Mouse (Mus musculus) stomach, embryonic 14.5 days (tissue): ENCODE measurements at regions not wholly inside any gene's neighbourhood (a gene's known extent, or its start where the extent isn't known, plus 50 kb on each side); places are given as distances from the start of the nearest gene placed in this dataset.

Experiments
- ATAC-seq: fragments of 200-750 bp; cut with Nextera tagmentation; 2 replicates; pipeline ENCODE4 v1.8.0; 2017; ENCODE audit warnings: low read depth, moderate TSS enrichment; ENCODE audit not compliant: insufficient number of reproducible peaks, insufficient read depth, low FRiP score
- H3K27ac ChIP-seq: fragments of 300-500 bp; sonication (generic); 2 replicates; pipeline ENCODE4 v1.5.1; 2014; ENCODE audit warnings: mild to moderate bottlenecking, low read length, moderate library complexity, mixed read lengths
- H3K27me3 ChIP-seq: fragments of 300-500 bp; sonication (generic); 2 replicates; pipeline ENCODE4 v1.6.1; 2014; ENCODE audit warnings: low read length, control low read depth, mixed read lengths; ENCODE audit not compliant: control insufficient read depth, insufficient read depth
- H3K36me3 ChIP-seq: fragments of 300-500 bp; sonication (generic); 2 replicates; pipeline ENCODE4 v1.6.1; 2014; ENCODE audit warnings: mild to moderate bottlenecking, control low read depth, low read length, moderate library complexity, mixed read lengths; ENCODE audit not compliant: control insufficient read depth, insufficient read depth
- H3K4me1 ChIP-seq: fragments of 300-500 bp; sonication (generic); 2 replicates; pipeline ENCODE4 v1.6.1; 2014; ENCODE audit warnings: low read length, control low read depth, mixed read lengths; ENCODE audit not compliant: control insufficient read depth, insufficient read depth
- H3K4me2 ChIP-seq: fragments of 300-500 bp; sonication (generic); replicated peaks from 2 replicates; pipeline ENCODE4 v1.6.1; 2014; ENCODE audit warnings: low read depth, low read length, control low read depth
- H3K4me3 ChIP-seq: fragments of 300-500 bp; sonication (generic); 2 replicates; pipeline ENCODE4 v1.5.1; 2014; ENCODE audit warnings: low read depth, low read length, control low read depth
- H3K9ac ChIP-seq: fragments of 300-500 bp; sonication (generic); replicated peaks from 2 replicates; pipeline ENCODE4 v1.6.1; 2014; ENCODE audit warnings: low read depth, mild to moderate bottlenecking, control low read depth, low read length, moderate library complexity, mixed read lengths
- H3K9me3 ChIP-seq: fragments of 300-500 bp; sonication (generic); 2 replicates; pipeline ENCODE4 v1.6.1; 2016; ENCODE audit warnings: low read depth, low read length, control low read depth; ENCODE audit not compliant: control insufficient read depth
- WGBS: fragments of 180-500 bp; shearing (Covaris S2); extraction: QIAGEN DNeasy Blood & Tissue Kit; methylation state at CpG from one replicate; pipeline ENCODE4 v1.1.7; 2014; 5-methylcytosine and 5-hydroxymethylcytosine counted together

GRCm38 (mm10) chr3:149786096-149786495 lies 795.7 kb upstream of the Adgrl2 start:
- Histone ChIP-seq H3K4me3 (no peak overlapping the region), H3K27me3 (no peaks in the 10 kb centered on the region), H3K4me1 (no peaks in the 10 kb centered on the region), H3K36me3 (no peaks in the 10 kb centered on the region), H3K27ac (no peak overlapping the region), H3K4me2 (no peak overlapping the region), H3K9ac (no peak overlapping the region), H3K9me3 (no peaks in the 10 kb centered on the region)
- WGBS = 80% methylated on average over 2 of the region's 2 CpGs
- ATAC-seq = no peak

GRCm38 (mm10) chr3:149783903-149784608 lies 793.7 kb upstream of the Adgrl2 start:
- Histone ChIP-seq H3K36me3 (no peaks in the 10 kb centered on the region), H3K27me3 (no peaks in the 10 kb centered on the region), H3K9ac (no peak overlapping the region), H3K4me3 (no peak overlapping the region), H3K4me2 (no peak overlapping the region), H3K9me3 (no peaks in the 10 kb centered on the region), H3K27ac (no peak overlapping the region), H3K4me1 (no peaks in the 10 kb centered on the region)
- ATAC-seq = no peak
- 57% methylated on average over 2 of the region's 2 CpGs for WGBS

DNA sequence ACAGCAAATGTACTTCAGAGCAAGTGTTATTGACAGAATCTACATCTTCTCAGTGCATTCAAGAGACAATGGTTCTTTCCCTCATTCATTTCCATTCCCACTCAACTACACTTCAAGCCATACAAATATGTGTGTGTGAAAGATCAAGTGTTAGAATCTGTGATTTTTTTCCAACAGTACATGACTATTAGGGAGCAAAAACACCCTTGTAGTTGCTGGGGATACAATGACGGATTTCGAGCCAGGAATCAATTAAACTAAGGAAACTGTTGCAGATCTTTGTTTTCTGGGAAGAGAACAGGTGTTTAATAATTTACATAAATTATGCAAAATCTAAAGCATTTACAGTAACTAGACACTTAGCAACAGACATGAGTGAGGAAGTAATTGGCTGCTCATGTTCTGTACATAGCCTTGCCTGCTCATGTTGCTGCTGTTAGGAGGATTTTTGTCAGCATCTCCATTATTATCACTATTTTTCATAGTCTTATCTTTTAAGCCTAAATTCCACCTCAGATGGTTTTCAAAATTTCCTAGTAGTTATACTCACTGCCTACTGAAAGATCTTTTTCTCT lies 777.6 kb upstream of the Adgrl2 start:
- H3K27ac ChIP-seq = no peak overlapping the region
- no peak overlapping the region for H3K4me3 ChIP-seq
- no peaks in the 10 kb centered on the region for H3K27me3 ChIP-seq
- H3K9ac ChIP-seq = no peak overlapping the region
- no peaks in the 10 kb centered on the region for H3K4me1 ChIP-seq
- H3K36me3 ChIP-seq = no peaks in the 10 kb centered on the region
- no peak overlapping the region for H3K4me2 ChIP-seq
- ATAC-seq = no peak
- no peaks in the 10 kb centered on the region for H3K9me3 ChIP-seq
- WGBS = 90% methylated on average over 2 of the region's 2 CpGs

DNA sequence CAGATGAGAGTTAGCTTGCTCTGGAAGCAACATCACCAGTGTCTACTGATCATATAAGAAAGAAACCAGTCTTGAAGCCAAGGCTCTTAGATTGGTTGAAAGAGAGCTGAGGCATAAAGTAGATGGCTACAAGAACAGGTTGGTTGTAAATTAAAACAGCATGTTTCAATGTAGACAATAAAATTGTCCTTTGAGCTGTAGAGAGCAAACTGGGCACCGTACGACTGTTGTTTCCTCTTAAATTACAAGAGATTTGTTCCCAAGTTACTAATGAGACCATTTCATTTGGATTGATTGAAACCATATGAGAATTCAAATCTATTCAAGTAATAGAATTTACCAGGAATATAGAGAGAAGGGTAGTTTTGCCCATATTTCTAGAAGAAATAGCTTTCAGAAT lies 770.9 kb upstream of the Adgrl2 start:
- no peak overlapping the region for H3K4me3 ChIP-seq
- H3K9me3 ChIP-seq = no peaks in the 10 kb centered on the region
- WGBS = 92% methylated on average over 2 of the region's 2 CpGs
- no peaks in the 10 kb centered on the region for H3K36me3 ChIP-seq
- no peaks in the 10 kb centered on the region for H3K27me3 ChIP-seq
- ATAC-seq = no peak
- no peak overlapping the region for H3K27ac ChIP-seq
- H3K9ac ChIP-seq = no peak overlapping the region
- no peaks in the 10 kb centered on the region for H3K4me1 ChIP-seq
- no peak overlapping the region for H3K4me2 ChIP-seq

DNA sequence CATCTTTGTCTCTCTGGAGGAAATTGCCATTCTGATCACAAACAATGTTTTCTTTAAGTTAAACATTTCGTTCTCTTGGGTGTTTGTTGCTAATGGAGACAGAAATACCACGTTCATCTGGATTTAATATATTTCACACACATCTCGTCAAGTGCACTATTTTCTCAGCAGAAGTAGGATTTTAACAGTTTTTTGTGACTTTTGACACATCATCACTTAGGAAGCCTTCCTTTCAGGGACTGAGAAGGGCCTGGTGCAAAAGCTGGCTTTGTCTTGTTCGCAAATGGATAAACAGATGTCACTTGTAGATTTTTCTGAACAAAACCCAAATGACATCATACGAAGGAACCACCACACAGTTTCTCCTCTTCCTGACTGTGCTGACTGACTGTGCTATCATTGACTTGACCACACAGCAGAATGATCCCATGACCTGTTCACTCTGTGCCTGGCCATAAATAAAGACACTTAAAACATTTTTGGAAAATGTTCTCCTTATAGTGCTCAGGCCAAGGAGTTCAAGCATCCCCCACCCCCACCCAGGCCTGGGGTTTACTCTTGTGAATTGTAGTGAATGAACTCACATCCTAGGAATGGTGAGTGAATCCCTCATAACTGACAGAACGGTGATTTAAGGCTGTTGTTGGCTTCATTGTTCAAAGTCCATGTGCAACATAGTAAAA lies 767.7 kb upstream of the Adgrl2 start:
- H3K27me3 ChIP-seq = no peaks in the 10 kb centered on the region
- H3K4me2 ChIP-seq = no peak overlapping the region
- no peak for ATAC-seq
- no peak overlapping the region for H3K27ac ChIP-seq
- H3K9ac ChIP-seq = no peak overlapping the region
- H3K9me3 ChIP-seq = no peaks in the 10 kb centered on the region
- no peak overlapping the region for H3K4me3 ChIP-seq
- 49% methylated on average over 6 of the region's 6 CpGs for WGBS
- no peaks in the 10 kb centered on the region for H3K36me3 ChIP-seq
- H3K4me1 ChIP-seq = no peaks in the 10 kb centered on the region

- no peaks in the 10 kb centered on the region for H3K36me3 ChIP-seq
- no peaks in the 10 kb centered on the region for H3K27me3 ChIP-seq
- H3K4me2 ChIP-seq = no peak overlapping the region
- no peaks in the 10 kb centered on the region for H3K4me1 ChIP-seq
- H3K4me3 ChIP-seq = no peak overlapping the region
- H3K9me3 ChIP-seq = no peaks in the 10 kb centered on the region
- WGBS = 34% methylated on average over 3 of the region's 3 CpGs
- no peak overlapping the region for H3K9ac ChIP-seq
- H3K27ac ChIP-seq = no peak overlapping the region
- no peak for ATAC-seq
Measured at GRCm38 (mm10) chr3:149736069-149736468, 745.7 kb upstream of the Adgrl2 start.

- WGBS = 87% methylated on average over 4 of the region's 4 CpGs
- H3K9ac ChIP-seq = no peak overlapping the region
- H3K9me3 ChIP-seq = no peaks in the 10 kb centered on the region
- no peaks in the 10 kb centered on the region for H3K27me3 ChIP-seq
- H3K36me3 ChIP-seq = no peaks in the 10 kb centered on the region
- no peak overlapping the region for H3K4me2 ChIP-seq
- ATAC-seq = no peak
- no peaks in the 10 kb centered on the region for H3K4me1 ChIP-seq
- no peak overlapping the region for H3K27ac ChIP-seq
- no peak overlapping the region for H3K4me3 ChIP-seq
Measured at GRCm38 (mm10) chr3:149726212-149726611, 735.9 kb upstream of the Adgrl2 start.

DNA sequence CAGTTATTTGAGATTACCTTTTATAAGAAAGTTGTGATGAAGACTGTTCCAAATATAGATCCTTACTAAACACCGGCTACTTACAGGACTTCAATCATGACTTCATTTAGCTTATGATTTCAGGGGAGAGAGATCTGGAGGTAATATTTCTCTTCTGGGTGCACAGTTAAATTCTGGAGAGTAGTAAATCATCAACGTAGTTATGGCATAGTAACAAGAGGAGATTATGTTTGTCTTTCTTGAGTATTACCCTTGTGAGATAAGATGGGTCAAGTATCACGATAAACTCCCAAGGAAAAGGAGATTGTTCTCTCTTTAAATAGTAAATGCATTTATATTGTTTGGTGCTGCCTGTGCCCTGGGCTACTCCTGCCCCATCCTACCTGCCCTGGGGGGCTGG lies 734.5 kb upstream of the Adgrl2 start:
- H3K9ac ChIP-seq = no peak overlapping the region
- H3K4me1 ChIP-seq = no peaks in the 10 kb centered on the region
- no peaks in the 10 kb centered on the region for H3K9me3 ChIP-seq
- no peaks in the 10 kb centered on the region for H3K36me3 ChIP-seq
- H3K27me3 ChIP-seq = no peaks in the 10 kb centered on the region
- no peak for ATAC-seq
- no peak overlapping the region for H3K27ac ChIP-seq
- no peak overlapping the region for H3K4me2 ChIP-seq
- 74% methylated on average over 3 of the region's 3 CpGs for WGBS
- no peak overlapping the region for H3K4me3 ChIP-seq
